Mouse (Mus musculus) c-Kit-positive CD71-positive TER-119-positive erythroid progenitor cells, embryonic 14.5 days (primary cell): ENCODE measurements around the gene Gm8246.
"Not testable (repeated sequence)": the region's sequence is repeated elsewhere in the genome, so short reads cannot be mapped to it uniquely, and the experiment has no call there.

ENCODE experiments used
- DNase-seq: peaks from one replicate; pipeline ENCODE4 v3.0.0-alpha.2; 2013; ENCODE audit warnings: low spot score

The Gm8246 gene

DNA sequence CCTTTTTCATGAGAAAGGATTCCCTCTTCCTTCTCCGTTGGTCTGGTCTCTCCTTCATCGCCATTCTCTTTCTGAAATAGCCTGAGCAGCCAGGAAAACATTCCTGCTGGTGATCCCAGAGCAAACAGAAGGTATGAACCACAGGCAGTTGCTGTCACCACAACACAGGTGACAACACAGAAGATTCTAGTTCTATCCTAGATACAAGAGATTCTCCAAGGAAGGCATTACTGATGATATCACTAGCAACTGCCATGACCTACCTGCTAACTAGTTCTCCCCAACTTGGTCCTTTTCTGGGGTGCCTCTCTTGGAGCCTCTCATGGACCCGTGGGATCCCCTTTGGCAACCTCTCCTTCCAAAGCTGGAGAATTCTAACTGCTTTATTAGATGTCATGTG, at the start of gene Gm8246:
Gene Gm8246, minus strand, starts transcription at position 101 of the 400 bp plus-strand sequence.
- not testable (repeated sequence) for DNase-seq

- not testable (repeated sequence) for DNase-seq
These were observed 23.7 kb upstream of the Gm8246 start, which contains the start of gene Gm3488 for GRCm38 (mm10) chr14:5501374-5501773. Gene Gm3488, plus strand, starts transcription at chr14:5501674.

DNA sequence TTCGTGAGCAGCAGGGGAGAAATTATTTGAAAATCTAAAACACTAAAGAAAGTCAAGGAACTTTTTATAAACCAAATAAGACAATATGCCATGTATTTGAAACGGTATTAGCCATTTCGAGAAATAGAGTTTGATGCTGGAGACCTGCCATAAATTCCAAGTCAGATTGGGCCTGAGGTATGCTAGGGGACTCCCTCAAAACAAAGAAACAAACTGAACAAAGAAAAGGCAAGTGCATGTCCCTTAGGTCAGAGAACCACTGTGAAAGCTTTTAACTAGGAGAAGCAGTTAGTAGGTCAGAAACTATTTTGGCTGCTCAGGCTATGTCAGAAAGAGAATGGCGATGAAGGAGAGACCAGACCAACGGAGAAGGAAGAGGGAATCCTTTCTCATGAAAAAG, 6.3 kb upstream of the Gm8246 start, which contains the start of gene Gm3187:
Gene Gm3187, plus strand, starts transcription at position 301 of the 400 bp plus-strand sequence.
- not testable (repeated sequence) for DNase-seq

GRCm38 (mm10) chr14:5460469-5460868, 17.2 kb downstream of the Gm8246 start:
- not testable (repeated sequence) for DNase-seq

DNA sequence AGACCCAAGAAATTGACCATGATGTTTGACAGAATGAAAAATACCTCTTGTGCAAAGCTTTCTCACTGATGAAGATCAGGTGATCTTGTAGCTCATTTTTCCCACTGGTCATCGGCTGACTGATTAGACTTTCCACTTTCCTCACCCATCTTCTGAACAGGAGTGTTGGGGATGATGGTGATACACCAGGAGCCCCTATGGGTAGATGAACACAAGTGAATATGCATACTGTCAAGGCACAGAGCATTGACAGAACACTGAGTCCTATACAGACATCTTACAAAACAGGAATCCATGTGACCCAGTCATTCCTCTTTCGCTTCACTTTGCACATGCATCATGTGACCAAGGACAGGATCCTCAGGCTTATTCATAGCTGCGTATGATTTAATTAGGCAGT, 22.3 kb downstream of the Gm8246 start, which contains the start of gene Gm3194:
Gene Gm3194, minus strand, starts transcription at position 101 of the 400 bp plus-strand sequence.
- DNase-seq, result not testable (repeated sequence)
